Mouse (Mus musculus): ENCODE measurements at regions not wholly inside any gene's neighbourhood (a gene's known extent, or its start where the extent isn't known, plus 50 kb on each side); places are given as distances from the start of the nearest gene placed in this dataset.
"Not testable (repeated sequence)": the region's sequence is repeated elsewhere in the genome, so short reads cannot be mapped to it uniquely, and the experiment has no call there.

- DNase-seq (ENCODE audit: low spot score): not testable (repeated sequence)
These were observed 60.1 kb downstream of the Dynlt1b start for GRCm38 (mm10) chr17:6489926-6490564.

GRCm38 (mm10) chr17:6490565-6490935 lies 60.6 kb downstream of the Dynlt1b start:
- DNase-seq (ENCODE audit: low spot score): not testable (repeated sequence)

GRCm38 (mm10) chr17:6492501-6492900 lies 62.6 kb downstream of the Dynlt1b start:
- peak; percentile 7 for DNase-seq (ENCODE audit: low spot score)

GRCm38 (mm10) chr17:6492950-6493349 lies 63.0 kb downstream of the Dynlt1b start:
- DNase-seq (ENCODE audit: low spot score): peak; percentile 5

- not testable (repeated sequence) for DNase-seq (ENCODE audit: low spot score)
These were observed 66.6 kb downstream of the Dynlt1b start for GRCm38 (mm10) chr17:6496491-6496890.

GRCm38 (mm10) chr17:6502676-6503075 lies 72.8 kb downstream of the Dynlt1b start:
- DNase-seq (ENCODE audit: low spot score): not testable (repeated sequence)

- not testable (repeated sequence) for DNase-seq (ENCODE audit: low spot score)
These were observed 76.0 kb downstream of the Dynlt1b start for GRCm38 (mm10) chr17:6505896-6506295.

GRCm38 (mm10) chr17:6515128-6515527 lies 85.2 kb downstream of the Dynlt1b start:
- DNase-seq (ENCODE audit: low spot score): not testable (repeated sequence)

GRCm38 (mm10) chr17:6519107-6519506 lies 82.4 kb upstream of the Dynlt1c start:
- DNase-seq (ENCODE audit: low spot score): not testable (repeated sequence)

GRCm38 (mm10) chr17:6520001-6520400 lies 81.5 kb upstream of the Dynlt1c start:
- DNase-seq (ENCODE audit: low spot score): not testable (repeated sequence)

GRCm38 (mm10) chr17:6520751-6521150 lies 80.7 kb upstream of the Dynlt1c start:
- not testable (repeated sequence) for DNase-seq (ENCODE audit: low spot score)

GRCm38 (mm10) chr17:6522185-6522584 lies 79.3 kb upstream of the Dynlt1c start:
- not testable (repeated sequence) for DNase-seq (ENCODE audit: low spot score)

GRCm38 (mm10) chr17:6538723-6539122 lies 62.7 kb upstream of the Dynlt1c start:
- DNase-seq (ENCODE audit: low spot score): not testable (repeated sequence)

- DNase-seq (ENCODE audit: low spot score): not testable (repeated sequence)
These were observed 54.3 kb upstream of the Dynlt1c start for GRCm38 (mm10) chr17:6547064-6547760.

- DNase-seq (ENCODE audit: low spot score): not testable (repeated sequence)
These were observed 53.5 kb upstream of the Dynlt1c start for GRCm38 (mm10) chr17:6547937-6548336.

Measured in thymus, postnatal 0 days (tissue).